Mouse (Mus musculus) heart, postnatal 0 days (tissue): ENCODE data around the gene Zmym1.

Experiments
- CTCF ChIP-seq: IDR thresholded peaks from 2 replicates; pipeline ENCODE4 v1.5.1; 2016; ENCODE audit warnings: antibody characterized with exemption, control low read depth, low read depth
- EP300 ChIP-seq: IDR thresholded peaks from 2 replicates; pipeline ENCODE4 v1.6.1; 2016; ENCODE audit warnings: antibody characterized with exemption, low read depth

DNA sequence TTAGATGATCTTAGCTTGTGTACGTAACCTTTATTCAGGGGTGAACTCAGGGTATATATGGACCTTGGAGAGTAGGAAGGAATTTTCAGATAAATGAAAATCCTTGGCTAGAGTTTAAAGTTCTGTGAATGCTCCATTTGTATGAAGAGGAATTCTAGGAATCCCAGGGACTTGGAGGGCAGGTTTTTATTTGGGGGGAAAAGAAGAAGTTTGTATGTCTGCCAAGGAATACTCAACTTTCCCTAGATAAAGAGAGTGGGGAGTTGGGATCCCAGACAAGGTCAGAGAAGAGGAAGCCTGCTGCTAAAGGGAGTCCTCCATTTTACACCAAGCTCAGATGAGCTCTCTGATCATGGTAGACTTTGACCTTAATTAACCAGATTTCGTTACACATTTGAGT is 22.2 kb upstream of the Zmym1 start:
- TF ChIP-seq CTCF (no peak), EP300 (no peak)
